Mouse (Mus musculus): ENCODE results near the gene C130050O18Rik.

DNA sequence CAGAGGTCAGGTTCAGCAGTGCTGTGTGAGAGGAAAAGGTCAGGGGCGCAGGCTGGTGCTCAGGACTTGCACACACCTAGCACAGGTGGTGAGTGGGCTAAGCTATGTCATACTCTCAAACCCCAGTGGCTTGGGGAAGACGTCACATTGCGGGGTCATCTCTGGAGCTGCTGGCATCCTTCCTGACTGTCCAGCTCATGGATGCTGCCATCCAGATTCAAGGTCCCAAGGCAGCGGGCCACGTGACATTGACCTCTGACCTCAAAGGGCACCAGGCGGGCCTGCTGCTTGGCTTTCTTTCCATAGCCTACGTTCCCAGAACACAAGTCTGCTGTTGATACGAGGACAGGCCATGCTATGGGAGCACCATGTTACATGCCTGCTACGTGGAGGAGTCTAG is 21.9 kb downstream of the C130050O18Rik start:
- TF ChIP-seq CTCF (IDR thresholded peaks at IDR 0.05; ENCODE audit: low read depth) (no peak), EP300 (IDR thresholded peaks at IDR 0.05; ENCODE audit: low read depth) (no peak)

Measured in liver, postnatal 0 days (tissue).